Mouse (Mus musculus) ES-Bruce4 (cell line): ENCODE measurements at regions not wholly inside any gene's neighbourhood (a gene's known extent, or its start where the extent isn't known, plus 50 kb on each side); places are given as distances from the start of the nearest gene placed in this dataset.

Experiments used
- H3K27ac ChIP-seq: 2 replicates; pipeline ENCODE4 v1.5.1; 2012; ENCODE audit warnings: low read length, inconsistent platforms; ENCODE audit not compliant: insufficient read depth
- H3K27me3 ChIP-seq: 2 replicates; pipeline ENCODE4 v1.6.1; 2012; ENCODE audit warnings: mild to moderate bottlenecking, low read length, inconsistent platforms; ENCODE audit not compliant: control insufficient read depth, poor library complexity, insufficient read depth, severe bottlenecking
- H3K36me3 ChIP-seq: 2 replicates; pipeline ENCODE4 v1.6.1; 2012; ENCODE audit warnings: inconsistent platforms, mild to moderate bottlenecking, low read length, moderate library complexity; ENCODE audit not compliant: control insufficient read depth, poor library complexity, insufficient read depth, severe bottlenecking
- H3K4me1 ChIP-seq: one replicate; pipeline ENCODE4 v1.8.1; 2011; ENCODE audit warnings: low read length; ENCODE audit not compliant: control insufficient read depth, insufficient read depth
- H3K4me3 ChIP-seq: 2 replicates; pipeline ENCODE4 v1.5.1; 2011; ENCODE audit warnings: low read depth, mild to moderate bottlenecking, low read length
- H3K9ac ChIP-seq: 2 replicates; pipeline ENCODE4 v1.6.1; 2012; ENCODE audit warnings: low read depth, mild to moderate bottlenecking, inconsistent platforms; ENCODE audit not compliant: poor library complexity, severe bottlenecking
- H3K9me3 ChIP-seq: replicated peaks from 2 replicates; pipeline ENCODE4 v1.6.1; 2012; ENCODE audit warnings: mild to moderate bottlenecking, low read length, inconsistent platforms; ENCODE audit not compliant: control insufficient read depth, poor library complexity, insufficient read depth, severe bottlenecking
- CTCF ChIP-seq: IDR thresholded peaks from one replicate; pipeline ENCODE4 v1.8.1; 2011; ENCODE audit warnings: low read depth, low read length
- EP300 ChIP-seq: IDR thresholded peaks from 2 replicates; pipeline ENCODE4 v1.6.1; 2011; ENCODE audit warnings: low read depth, low read length; ENCODE audit not compliant: insufficient read depth
- POLR2A ChIP-seq: IDR thresholded peaks from one replicate; pipeline ENCODE4 v1.8.1; 2011; ENCODE audit warnings: low read length; ENCODE audit not compliant: insufficient read depth

GRCm38 (mm10) chr2:78598039-78598438 is 269.9 kb upstream of the Ube2e3 start:
- no peaks in the 10 kb centered on the region for H3K9me3 ChIP-seq
- H3K27ac ChIP-seq, result no peak overlapping the region
- H3K27me3 ChIP-seq, result no peaks in the 10 kb centered on the region
- H3K4me1 ChIP-seq, result no peaks in the 10 kb centered on the region
- TF ChIP-seq CTCF, result no peak
- TF ChIP-seq POLR2A, result no peak
- TF ChIP-seq EP300, result no peak
- H3K36me3 ChIP-seq, result no peaks in the 10 kb centered on the region
- no peak overlapping the region for H3K9ac ChIP-seq
- no peak overlapping the region for H3K4me3 ChIP-seq

DNA sequence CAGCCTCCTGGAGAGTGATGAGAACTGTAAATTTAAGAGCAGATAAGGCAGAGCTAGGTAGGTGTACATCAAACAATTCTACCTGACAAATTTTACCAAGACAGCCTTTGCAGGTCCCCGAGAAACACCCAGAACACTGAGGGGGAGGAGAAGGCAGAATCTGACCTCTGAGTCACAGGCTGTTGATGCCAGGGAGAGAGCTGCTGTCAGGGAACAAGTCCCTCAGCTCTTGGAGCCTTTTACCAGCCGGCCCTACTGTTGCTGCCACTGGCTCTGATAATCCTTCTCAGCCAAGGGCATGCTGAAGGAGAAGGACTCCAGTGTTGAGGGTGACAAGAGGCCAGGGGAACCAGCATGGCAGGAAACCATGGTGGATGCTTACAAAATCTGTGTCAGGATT is 271.7 kb upstream of the Ube2e3 start:
- Histone ChIP-seq H3K9ac (no peak overlapping the region), H3K4me3 (no peak overlapping the region), H3K4me1 (no peaks in the 10 kb centered on the region), H3K27ac (no peak overlapping the region), H3K27me3 (no peaks in the 10 kb centered on the region), H3K36me3 (no peaks in the 10 kb centered on the region), H3K9me3 (no peaks in the 10 kb centered on the region)
- TF ChIP-seq CTCF, result no peak
- no peak for TF ChIP-seq EP300
- TF ChIP-seq POLR2A, result no peak

GRCm38 (mm10) chr2:78580013-78580412 is 287.9 kb upstream of the Ube2e3 start:
- no peaks in the 10 kb centered on the region for H3K9me3 ChIP-seq
- H3K4me1 ChIP-seq, result no peaks in the 10 kb centered on the region
- H3K9ac ChIP-seq, result no peak overlapping the region
- no peak for TF ChIP-seq POLR2A
- no peak for TF ChIP-seq CTCF
- TF ChIP-seq EP300, result no peak
- H3K27ac ChIP-seq, result no peak overlapping the region
- H3K27me3 ChIP-seq, result no peaks in the 10 kb centered on the region
- no peak overlapping the region for H3K4me3 ChIP-seq
- H3K36me3 ChIP-seq, result no peaks in the 10 kb centered on the region

DNA sequence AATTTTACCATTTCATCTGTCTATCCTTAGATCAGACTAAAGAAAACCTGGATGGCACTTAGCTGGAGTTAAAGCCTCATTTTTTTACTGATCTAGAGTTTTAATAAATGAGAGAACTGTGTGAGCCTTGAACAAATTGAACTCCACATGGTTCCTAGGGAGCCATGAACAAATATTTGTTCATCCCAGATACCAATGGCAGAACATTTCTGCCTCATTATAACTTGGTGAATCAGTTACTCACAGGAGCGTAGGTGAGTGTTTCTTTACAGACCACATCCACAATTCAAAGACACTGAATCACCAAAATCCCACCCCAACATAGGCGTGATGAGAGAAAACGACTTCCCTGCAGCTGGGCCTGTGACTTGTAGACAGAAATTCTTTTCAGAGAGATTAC is 295.4 kb upstream of the Ube2e3 start:
- Histone ChIP-seq H3K9me3 (no peaks in the 10 kb centered on the region), H3K9ac (no peak overlapping the region), H3K4me3 (no peak overlapping the region), H3K27me3 (no peaks in the 10 kb centered on the region), H3K4me1 (no peaks in the 10 kb centered on the region), H3K36me3 (no peaks in the 10 kb centered on the region), H3K27ac (no peak overlapping the region)
- TF ChIP-seq CTCF (no peak), POLR2A (no peak), EP300 (no peak)

GRCm38 (mm10) chr2:78558128-78558527 is 309.8 kb upstream of the Ube2e3 start:
- Histone ChIP-seq H3K4me1 (no peaks in the 10 kb centered on the region), H3K36me3 (no peaks in the 10 kb centered on the region), H3K9me3 (no peaks in the 10 kb centered on the region), H3K27ac (no peak overlapping the region), H3K27me3 (no peaks in the 10 kb centered on the region), H3K9ac (no peak overlapping the region), H3K4me3 (no peak overlapping the region)
- no peak for TF ChIP-seq EP300
- TF ChIP-seq CTCF, result no peak
- no peak for TF ChIP-seq POLR2A

DNA sequence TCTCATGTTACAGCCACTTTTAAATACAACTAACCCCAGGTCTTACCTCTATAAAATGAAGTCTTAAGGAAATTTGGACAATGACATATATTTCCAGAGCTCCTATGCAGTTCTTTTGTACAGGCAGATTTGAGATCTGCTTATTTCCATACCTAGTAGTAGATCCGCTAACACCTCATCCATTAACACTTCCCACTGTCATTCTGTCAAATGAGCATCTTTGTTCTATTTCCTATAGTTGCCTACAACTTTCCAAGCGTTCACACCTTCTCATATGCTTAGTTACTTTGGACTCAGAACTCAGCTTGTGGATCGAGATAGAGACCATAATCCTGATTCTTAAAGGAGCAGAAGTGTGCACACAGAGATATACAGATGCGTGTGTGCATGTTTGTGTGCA is 316.8 kb upstream of the Ube2e3 start:
- no peak overlapping the region for H3K27ac ChIP-seq
- peaks cover 5% of the 10 kb centered on the region; the same call in 1 of the 2 replicates for H3K9me3 ChIP-seq
- H3K9ac ChIP-seq, result no peak overlapping the region
- no peaks in the 10 kb centered on the region for H3K36me3 ChIP-seq
- no peaks in the 10 kb centered on the region for H3K27me3 ChIP-seq
- no peak overlapping the region for H3K4me3 ChIP-seq
- no peak for TF ChIP-seq EP300
- no peak for TF ChIP-seq CTCF
- no peak for TF ChIP-seq POLR2A
- H3K4me1 ChIP-seq, result no peaks in the 10 kb centered on the region
